Mouse (Mus musculus) intestine, embryonic 14.5 days (tissue): Measurements from ENCODE around the gene Gm45618. TPM values are rescaled to one million over a fixed set of nuclear protein-coding genes. Genes with fewer than 3 reads are reported as not detected.

ENCODE experiments used
- ATAC-seq: fragments of 200-750 bp; cut with Nextera tagmentation; replicated peaks from 2 replicates; pipeline ENCODE4 v1.8.0; 2017; ENCODE audit warnings: low read depth, moderate number of reproducible peaks, moderate TSS enrichment, moderate library complexity; ENCODE audit not compliant: low FRiP score, low TSS enrichment
- DNase-seq: peaks from one replicate; pipeline ENCODE4 v3.0.0-alpha.2; 2018; ENCODE audit warnings: low spot score
- H3K27ac ChIP-seq: fragments of 300-500 bp; sonication (generic); 2 replicates; pipeline ENCODE4 v1.5.1; 2014; ENCODE audit warnings: low read depth, mild to moderate bottlenecking, control low read depth
- H3K27me3 ChIP-seq: fragments of 300-500 bp; sonication (generic); replicated peaks from 2 replicates; pipeline ENCODE4 v1.6.1; 2014; ENCODE audit warnings: low read length, control low read depth; ENCODE audit not compliant: control insufficient read depth, insufficient read depth
- H3K36me3 ChIP-seq: fragments of 300-500 bp; sonication (generic); 2 replicates; pipeline ENCODE4 v1.6.1; 2014; ENCODE audit warnings: low read length, control low read depth; ENCODE audit not compliant: control insufficient read depth, insufficient read depth
- H3K4me1 ChIP-seq: fragments of 300-500 bp; sonication (generic); replicated peaks from 2 replicates; pipeline ENCODE4 v1.6.1; 2014; ENCODE audit warnings: low read length, control low read depth, mixed read lengths; ENCODE audit not compliant: control insufficient read depth, insufficient read depth
- H3K4me2 ChIP-seq: fragments of 300-500 bp; sonication (generic); 2 replicates; pipeline ENCODE4 v1.6.1; 2014; ENCODE audit warnings: low read length
- H3K4me3 ChIP-seq: fragments of 300-500 bp; sonication (generic); 2 replicates; pipeline ENCODE4 v1.5.1; 2014; ENCODE audit warnings: low read depth, low read length, control low read depth, mixed read lengths
- H3K9ac ChIP-seq: fragments of 300-500 bp; sonication (generic); 2 replicates; pipeline ENCODE4 v1.6.1; 2014; ENCODE audit warnings: mild to moderate bottlenecking, low read length
- H3K9me3 ChIP-seq: fragments of 300-500 bp; sonication (generic); 2 replicates; pipeline ENCODE4 v1.6.1; 2016; ENCODE audit warnings: low read length, control low read depth; ENCODE audit not compliant: control insufficient read depth
- WGBS: fragments of 180-500 bp; shearing (Covaris S2); extraction: QIAGEN DNeasy Blood & Tissue Kit; methylation state at CpG from one replicate; pipeline ENCODE4 v1.1.7; 2014; 5-methylcytosine and 5-hydroxymethylcytosine counted together
- polyA plus RNA-seq: library from polyadenylated mRNA; unstranded; fragments of >200 nt; fragmentation: Nextera tagmentation; extraction: Ambion mirVana; gene quantifications from 2 replicates; pipeline ENCODE4 v1.2.1, GENCODE M21; 2014

The Gm45618 gene
- polyA plus RNA-seq, 1 experiment from 2014 or later = not detected

DNA sequence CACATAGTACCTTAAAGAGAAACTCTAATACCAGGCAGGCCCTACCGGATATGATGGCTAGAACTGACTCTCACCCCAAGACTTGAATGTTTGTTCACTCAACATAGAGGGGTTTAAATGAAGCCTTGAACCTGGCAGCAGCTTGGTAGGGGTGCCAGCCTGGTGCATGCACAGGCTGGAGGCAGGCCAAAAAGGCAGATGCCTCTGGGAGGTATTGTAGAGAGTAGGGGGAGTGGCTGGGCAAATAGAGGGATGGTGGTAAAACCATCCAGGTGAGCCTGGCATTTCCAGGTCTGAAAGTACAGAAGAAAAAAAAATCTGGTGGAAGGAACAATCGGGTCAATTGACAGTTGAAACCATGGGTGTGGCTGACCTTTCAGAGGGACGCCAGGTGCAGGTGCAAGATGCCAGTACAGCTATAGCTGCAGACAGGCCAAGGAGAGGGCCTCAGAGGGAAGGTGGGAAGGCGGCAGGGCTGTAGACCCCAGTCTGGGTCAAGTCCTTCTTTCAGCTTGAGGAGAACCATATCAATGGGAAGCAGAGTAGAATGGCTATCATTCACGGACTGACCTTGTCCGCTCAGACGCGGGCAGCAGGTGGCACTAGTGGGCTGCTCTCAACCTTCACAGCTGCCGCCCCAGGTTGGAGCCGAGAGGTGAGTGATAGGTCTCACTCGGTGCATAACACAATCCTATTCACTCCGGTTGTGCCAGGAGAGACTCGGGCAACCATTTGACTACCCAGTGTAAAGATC is 49.9 kb downstream of the Gm45618 start:
- DNase-seq (peak; percentile 84), ATAC-seq (peak; percentile 77; the same call in 1 of the 2 replicates)
- Histone ChIP-seq H3K4me1 (no peaks in the 10 kb centered on the region), H3K9ac (no peak overlapping the region), H3K27ac (no peak overlapping the region), H3K9me3 (no peaks in the 10 kb centered on the region), H3K4me3 (no peak overlapping the region), H3K4me2 (peak overlapping the region; percentile 20; the same call in 1 of the 2 replicates), H3K27me3 (peaks cover 4% of the 10 kb centered on the region; the same call in 1 of the 2 replicates), H3K36me3 (no peaks in the 10 kb centered on the region)
- 13% methylated on average over 13 of the region's 13 CpGs for WGBS

Other genes starting within 250 kb of the Gm45618 start
- 47.4 and 48.1 TPM in 2 replicates for gene Tollip, start 202.2 kb downstream of the Gm45618 start, polyA plus RNA-seq
- gene Brsk2, start 171.0 kb downstream of the Gm45618 start, polyA plus RNA-seq = 2.1 and 2.2 TPM in 2 replicates
- 63.0 and 64.8 TPM in 2 replicates for gene Mob2, start 59.7 kb downstream of the Gm45618 start, polyA plus RNA-seq
- 8.1 and 8.8 TPM in 2 replicates for gene Dusp8, start 24.9 kb downstream of the Gm45618 start, polyA plus RNA-seq
- not detected in 2 replicates for gene Gm39115, start 15.3 kb upstream of the Gm45618 start, polyA plus RNA-seq
- not detected in 2 replicates for gene Gm45337, start 23.9 kb upstream of the Gm45618 start, polyA plus RNA-seq
- not detected in 2 replicates for gene Gm29735, start 36.4 kb upstream of the Gm45618 start, polyA plus RNA-seq
- gene Gm4553, start 45.0 kb upstream of the Gm45618 start, polyA plus RNA-seq = not detected in 2 replicates
- gene Krtap5-2, start 55.3 kb upstream of the Gm45618 start, polyA plus RNA-seq = not detected in 2 replicates
- gene Gm10153, start 69.7 kb upstream of the Gm45618 start, polyA plus RNA-seq = not detected in 2 replicates
- gene Krtap5-3, start 80.6 kb upstream of the Gm45618 start, polyA plus RNA-seq = not detected in 2 replicates
- not detected in 2 replicates for gene Gm7579, start 91.1 kb upstream of the Gm45618 start, polyA plus RNA-seq
- gene Krtap5-5, start 109.2 kb upstream of the Gm45618 start, polyA plus RNA-seq = not detected in 2 replicates
- not detected in 2 replicates for gene Gm40460, start 120.3 kb upstream of the Gm45618 start, polyA plus RNA-seq
- not detected in 2 replicates for gene Gm2431, start 137.6 kb upstream of the Gm45618 start, polyA plus RNA-seq
- not detected in 2 replicates for gene Gm4559, start 153.6 kb upstream of the Gm45618 start, polyA plus RNA-seq
- gene Krtap5-1, start 176.4 kb upstream of the Gm45618 start, polyA plus RNA-seq = 0.42 TPM in 1 of 2 replicates, not detected in the other
- not detected in 2 replicates for gene Krtap5-4, start 182.8 kb upstream of the Gm45618 start, polyA plus RNA-seq